Mouse (Mus musculus) E14TG2a.4 (cell line): ENCODE measurements around the gene Aqp5.

Experiments used
- CTCF ChIP-seq: conservative IDR thresholded peaks from 2 replicates; pipeline ENCODE4 v1.5.1; 2014; ENCODE audit warnings: low read length
- NANOG ChIP-seq: IDR thresholded peaks from 2 replicates; pipeline ENCODE4 v1.6.1; 2014; ENCODE audit warnings: borderline replicate concordance, low read length, mixed read lengths

GRCm38 (mm10) chr15:99549901-99550300, 40.7 kb upstream of the Aqp5 start:
- TF ChIP-seq CTCF = no peak
- TF ChIP-seq NANOG = no peak
